Mouse (Mus musculus) kidney, postnatal 25 days (tissue): ENCODE measurements around the gene Aldh3b1.
A peak's percentile ranks its signal among the peaks of the same experiment; 100 is the strongest.

Experiments
- DNase-seq, 2 experiments: peaks; one replicate each; pipeline ENCODE4 v3.0.0; 2021; ENCODE audit warnings: mixed read lengths in 2 of 2

Gene Aldh3b1

DNA sequence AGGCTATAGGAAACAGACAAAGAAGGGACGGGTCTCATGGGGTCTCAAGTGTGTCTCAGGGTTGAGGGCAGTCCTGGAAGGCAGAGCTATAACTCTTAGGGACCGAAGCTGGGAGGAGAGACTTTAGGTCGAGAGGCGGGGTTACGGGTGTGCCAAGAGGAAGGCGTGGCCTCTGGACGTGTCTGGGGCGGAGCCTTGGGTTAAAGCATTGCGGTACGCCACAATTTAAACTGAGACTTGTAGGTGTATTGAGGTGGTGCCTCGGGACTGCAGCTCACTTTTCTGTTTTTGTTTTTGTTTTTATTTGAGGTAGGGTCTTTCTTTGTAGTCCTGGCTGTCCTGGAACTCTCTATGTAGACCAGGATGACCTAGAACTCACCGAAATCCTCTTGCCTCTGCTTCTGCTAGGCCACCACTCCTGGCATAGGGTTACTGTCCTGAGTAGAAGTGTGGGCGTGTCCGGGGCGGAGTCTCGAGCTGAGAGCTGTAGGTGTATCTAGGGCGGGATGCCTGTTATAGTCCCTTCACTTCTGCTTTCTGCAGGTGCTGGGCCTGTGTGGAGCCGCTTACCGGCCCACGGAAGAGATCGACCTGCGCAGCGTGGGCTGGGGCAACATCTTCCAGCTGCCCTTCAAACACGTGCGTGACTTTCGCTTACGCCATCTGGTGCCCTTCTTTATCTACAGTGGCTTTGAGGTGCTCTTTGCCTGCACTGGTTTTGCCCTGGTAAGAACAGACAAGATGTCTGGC, 13.6 kb upstream of the Aldh3b1 start:
- peak; percentile 68 to 71 for DNase-seq

DNA sequence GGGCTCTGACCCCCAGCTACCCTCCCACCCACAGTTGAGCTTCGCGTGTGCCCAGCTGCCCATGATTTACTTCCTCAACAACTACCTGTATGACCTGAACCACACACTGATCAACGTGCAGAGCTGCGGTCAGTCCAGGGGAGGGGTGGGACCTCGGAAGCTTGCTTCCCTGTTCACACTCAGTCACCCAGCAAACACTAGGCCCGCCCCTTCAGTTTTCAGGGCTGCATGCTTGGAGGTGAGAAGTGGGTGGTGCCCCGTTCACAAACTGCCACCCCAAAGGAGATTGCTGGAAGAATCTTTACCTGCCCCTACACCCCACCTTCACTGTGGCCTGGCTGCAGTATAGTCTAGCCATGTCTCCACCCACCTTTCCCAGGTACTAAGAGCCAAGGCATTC, 12.7 kb upstream of the Aldh3b1 start:
- DNase-seq = peak in 1 of 2 experiments; percentile 36

DNA sequence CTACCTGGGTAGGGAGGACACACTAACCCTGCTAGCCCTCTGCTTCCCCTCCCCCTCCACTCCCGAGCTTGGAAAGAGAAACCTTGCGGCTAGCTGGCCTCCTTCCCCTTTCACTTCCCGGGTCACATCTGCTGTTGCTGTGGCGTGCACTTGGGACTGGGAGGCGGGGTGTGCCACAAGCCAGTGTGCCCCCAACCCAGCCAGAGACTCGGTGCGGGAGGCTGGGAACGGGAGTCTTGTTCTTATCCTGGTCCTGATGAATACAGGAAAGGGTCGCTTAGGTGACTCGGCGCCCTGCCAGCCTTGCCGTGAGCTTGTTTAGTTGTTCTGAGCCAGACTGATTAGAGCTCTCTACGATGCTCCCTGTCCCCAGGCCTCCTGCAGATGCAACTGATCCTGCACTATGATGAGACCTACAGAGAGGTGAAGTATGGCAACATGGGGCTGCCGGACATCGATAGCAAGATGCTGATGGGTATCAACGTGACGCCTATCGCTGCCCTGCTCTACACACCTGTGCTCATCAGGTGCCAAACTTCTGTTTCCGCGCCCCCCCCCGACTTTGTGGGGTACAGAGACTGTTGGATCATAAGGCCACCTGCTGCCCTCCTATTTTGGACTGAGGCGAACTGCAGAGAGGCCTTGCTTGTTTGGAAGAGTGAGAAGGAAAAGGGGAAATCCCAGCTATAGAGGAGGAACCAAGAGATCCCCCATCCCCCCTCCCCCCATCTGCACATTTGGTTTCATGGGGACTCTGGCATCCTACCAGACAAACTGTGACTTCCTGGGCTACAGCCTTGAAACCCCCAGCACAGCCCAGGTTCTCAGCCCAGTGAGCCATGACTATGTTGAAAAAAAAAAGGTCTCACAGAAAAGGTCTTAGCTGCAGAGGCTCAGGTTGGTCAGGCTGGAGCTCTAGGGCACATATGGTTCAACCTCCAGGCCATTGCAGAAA, 6.6 kb upstream of the Aldh3b1 start:
- DNase-seq = peak; percentile 79 to 83

DNA sequence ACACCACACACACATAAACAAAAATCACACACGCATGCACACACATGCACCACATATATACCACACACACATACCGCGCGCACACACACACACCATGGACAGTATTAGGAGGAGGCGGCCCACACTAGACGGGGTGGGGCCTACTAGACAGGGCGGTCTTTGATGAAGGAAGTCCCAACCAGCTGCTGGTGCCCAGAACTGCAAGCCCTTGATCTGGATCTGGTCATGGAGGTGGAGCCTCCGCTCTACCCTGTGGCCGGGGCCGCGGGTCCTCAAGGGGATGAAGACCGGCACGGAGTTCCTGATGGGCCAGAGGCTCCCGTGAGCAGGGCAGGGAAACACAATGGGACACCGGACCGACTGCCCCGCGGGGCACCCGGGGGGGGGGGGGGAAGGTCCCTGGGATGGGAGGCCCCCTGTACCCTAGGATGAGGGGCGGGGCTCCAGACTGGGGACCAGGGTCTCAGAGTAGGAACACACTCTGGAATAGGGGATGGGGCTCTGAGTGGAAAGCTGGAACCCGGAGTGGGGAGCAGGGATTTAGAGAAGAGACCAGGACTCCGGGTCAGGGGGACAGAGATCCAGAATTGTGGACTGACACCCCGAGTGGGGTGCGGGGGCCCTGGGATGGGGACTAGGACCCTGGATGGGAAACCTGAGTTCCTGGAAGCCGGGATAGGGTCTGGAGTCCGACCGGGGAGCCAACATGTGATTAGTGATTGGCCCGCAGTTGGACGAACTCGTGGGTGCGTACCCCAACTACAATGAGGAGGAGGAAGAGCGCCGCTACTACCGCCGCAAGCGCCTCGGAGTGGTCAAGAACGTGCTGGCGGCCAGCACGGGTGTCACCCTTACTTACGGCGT, 5.7 kb upstream of the Aldh3b1 start, which contains the start of gene Unc93b1:
TSS of gene Unc93b1 (plus strand) at position 155 of the 864 bp plus-strand sequence.
- DNase-seq = peak; percentile 71 to 88

DNA sequence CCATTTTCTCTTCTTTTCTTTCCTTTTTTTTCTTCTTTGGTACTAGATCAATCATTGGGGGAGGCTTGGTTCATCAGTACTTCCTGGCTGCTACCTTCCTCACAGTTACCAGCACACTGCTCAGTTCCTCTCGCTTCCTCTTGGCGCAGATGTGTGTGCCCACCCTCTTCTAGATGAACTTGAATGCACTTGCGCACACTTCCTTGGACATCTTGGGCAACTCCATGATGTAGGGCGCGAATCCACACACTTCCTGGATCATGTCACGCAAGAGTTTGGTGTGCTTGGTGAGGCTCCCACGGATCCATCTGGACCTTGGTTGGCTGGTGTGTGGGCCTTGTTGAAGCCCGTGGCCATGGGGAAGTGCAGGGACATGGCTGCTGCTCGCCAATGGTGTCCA, 2.1 kb upstream of the Aldh3b1 start:
- peak in 1 of 2 experiments; percentile 39 for DNase-seq

DNA sequence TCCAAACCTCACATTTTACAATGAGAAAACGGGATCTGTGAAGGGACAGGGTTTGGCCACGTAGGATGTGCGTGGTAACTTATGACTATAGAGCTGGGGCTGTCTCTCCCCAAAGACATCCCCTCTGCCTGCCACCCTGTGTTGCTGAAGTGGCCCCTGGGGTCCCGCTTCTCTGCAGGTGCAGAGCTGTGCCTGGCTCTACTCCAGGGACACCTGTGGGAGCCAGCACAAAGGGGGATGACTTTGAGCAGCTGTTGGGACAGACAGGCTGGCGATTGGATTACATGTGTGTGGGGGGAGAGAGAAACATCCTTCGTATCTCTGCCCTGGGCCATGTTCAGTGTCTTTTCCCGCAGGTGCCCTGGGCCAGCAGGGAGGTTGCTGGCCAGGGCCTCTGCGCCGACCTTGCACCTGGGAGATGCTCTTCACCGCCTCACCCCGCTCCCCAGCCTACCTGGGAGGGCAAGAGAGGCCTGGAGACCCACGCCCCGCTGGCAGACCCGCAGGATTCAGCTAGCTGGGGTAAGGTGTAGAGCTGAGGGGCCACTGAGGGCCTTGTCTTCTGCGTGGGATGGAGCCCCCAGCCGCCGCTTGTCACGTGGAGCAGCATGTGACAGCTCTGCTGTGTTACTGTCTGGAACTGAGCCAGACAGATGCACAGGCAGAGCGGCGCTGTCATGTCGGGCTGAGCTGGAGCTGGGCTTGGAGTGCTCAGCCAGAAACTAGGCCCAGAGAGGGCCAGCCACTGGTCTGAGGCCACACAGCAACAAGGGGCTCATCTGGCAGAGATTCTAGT, 852 bp upstream of the Aldh3b1 start:
- peak in 1 of 2 experiments; percentile 49 for DNase-seq

DNA sequence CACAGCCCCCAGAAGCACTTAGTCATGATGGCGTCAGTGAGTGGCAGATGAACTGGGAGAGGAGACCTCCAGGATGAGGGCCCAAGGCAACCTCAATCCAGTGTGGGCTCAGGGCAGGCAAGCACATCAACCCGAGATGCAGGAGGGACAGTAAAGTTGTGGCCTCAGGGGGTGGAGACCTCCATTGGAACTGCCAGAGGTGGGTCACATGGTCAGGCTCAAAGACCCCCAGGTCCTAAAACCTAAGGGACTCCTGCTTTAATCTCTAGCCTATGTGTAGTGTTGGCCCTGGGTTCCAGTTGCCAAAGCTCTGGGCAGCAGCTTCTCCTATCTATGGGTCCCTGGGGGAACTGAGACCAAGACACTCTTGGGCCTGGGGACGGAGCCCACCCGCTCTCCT, 829 bp downstream of the Aldh3b1 start:
- peak in 1 of 2 experiments; percentile 28 for DNase-seq

DNA sequence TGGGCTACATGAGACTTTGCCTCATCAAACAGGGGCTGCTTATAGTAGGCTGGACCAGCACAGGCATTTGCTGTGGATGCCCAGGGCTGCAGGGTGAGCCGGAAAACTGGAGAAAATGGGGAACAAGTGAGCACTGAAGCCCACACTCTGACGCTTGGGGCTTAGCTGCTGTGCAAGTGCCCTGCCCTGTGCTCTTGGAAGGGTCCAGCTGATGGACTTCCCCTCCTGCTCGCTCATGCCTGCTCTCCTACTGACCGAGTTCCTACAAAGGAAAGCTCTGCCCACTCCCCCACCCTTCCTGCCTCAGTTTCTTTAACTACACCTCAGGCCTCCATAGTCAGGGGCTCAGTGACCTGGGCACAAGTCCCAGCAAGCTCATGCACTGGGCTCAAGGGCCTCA, 1.6 kb downstream of the Aldh3b1 start:
- peak in 1 of 2 experiments; percentile 25 for DNase-seq

DNA sequence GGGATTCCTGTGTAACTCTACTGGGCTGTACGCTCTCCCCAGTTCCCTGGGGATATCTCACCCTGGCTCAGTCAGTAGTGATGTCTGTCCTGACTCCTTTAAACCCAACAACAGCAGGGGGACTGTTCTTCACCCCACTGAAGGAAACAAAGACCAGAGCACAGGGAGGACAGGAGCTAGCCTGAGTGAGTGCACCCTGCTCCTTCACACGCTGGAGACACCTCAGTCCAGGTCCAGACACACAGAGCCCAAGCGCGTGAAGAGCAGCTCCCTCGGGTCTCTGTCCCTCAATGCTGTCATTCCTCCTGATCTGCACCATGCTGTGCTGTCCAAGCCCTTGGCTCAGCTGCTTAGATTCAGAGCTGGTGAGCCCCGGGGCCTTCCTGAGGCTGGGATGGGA, 2.9 kb downstream of the Aldh3b1 start:
- no peak for DNase-seq

DNA sequence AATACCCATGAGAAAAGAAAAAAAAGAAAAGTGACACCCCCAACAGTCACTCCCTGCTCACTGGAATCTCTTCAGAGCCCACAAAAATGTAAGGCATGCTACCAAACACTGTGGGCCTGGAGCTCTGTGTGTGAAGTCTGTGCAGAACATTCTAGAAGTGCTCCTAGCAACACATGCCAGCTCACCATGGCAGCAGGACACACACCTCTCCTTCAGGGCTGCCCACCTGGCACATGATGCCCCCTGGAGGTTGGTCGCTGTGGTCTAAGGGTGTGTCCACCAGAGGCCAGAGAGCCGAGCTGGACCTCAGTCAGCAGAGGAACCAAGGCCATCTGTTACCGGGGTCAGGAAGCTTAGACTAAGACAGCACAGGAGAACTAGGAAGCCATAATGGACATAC, 3.3 kb downstream of the Aldh3b1 start:
- DNase-seq = no peak

DNA sequence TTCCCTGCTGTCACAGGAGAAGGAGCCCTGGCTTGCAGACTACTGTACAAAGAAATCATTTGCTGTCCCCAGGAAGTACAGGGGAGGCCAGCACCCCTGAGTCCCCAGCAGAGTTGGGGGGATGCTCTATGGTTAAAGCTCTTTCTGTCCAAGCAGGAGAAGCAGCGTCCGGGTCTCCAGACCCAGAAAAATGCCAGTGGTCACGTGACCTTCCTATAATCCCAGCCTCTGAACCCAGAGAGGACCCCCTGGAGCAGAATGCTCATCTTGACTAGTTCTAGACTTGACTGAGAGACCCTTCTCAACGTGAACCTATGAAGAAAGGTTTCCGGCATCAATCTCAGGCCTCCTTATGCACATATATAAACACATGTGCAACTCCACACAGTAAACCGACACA, 3.7 kb downstream of the Aldh3b1 start:
- no peak for DNase-seq

DNA sequence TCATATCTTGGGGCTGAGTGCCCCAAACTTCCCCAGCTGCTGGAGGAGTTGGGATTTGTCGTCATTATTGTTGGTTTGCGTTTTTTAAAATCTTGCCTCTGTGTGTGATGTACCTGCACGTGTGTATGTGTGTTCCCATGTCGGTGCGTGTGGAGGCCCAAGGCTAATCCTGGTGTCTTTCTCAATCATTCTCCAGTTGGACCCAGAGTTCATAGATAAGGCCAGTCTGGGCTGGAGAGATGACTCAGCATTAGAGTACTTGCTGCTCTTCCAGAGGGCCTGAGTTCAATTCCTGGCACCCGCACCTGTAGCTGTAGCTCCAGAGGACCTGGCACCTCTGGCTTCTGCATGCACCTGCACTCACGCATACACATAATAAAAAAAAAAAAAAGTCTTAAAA, 4.7 kb downstream of the Aldh3b1 start:
- DNase-seq = no peak

DNA sequence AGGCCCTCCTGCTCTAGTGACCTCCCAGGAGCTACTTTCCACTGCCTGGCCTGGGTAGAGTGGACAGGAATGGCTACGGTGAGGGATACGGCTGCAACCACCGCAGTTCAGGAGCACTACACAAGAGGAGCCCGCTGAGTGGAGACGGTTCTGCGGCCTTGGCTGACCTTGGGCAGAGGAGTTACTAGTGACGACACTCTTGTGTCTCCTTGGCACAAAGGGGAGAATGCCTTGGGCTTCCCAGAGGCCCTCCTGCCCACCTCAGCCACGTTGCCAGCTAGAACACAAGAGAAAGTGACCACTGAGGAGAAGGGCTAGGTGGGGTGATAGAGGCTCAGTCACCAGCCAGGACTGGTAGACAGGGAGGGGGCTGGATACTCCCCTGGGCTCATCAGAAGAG, 5.4 kb downstream of the Aldh3b1 start:
- DNase-seq = peak in 1 of 2 experiments; percentile 24

DNA sequence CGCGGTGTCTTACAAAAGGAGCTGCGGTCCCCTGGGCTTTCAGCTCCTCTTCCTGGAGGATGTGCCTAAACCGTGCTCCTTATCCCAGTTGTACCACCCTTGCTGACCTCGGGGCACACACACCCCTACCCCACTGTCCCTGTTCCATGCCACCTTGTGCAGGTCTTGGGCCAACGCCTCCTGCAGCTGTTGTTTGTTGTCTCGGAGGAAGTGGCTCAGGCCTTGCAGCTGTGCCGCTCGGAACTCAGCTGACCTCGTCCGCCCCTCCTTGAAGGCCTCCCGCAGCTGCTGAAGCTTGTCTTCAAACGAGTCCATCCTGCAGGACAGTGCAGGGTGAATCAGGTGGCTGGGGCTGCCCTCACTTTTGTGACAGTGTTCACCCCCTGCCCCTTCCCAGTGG, 6.0 kb downstream of the Aldh3b1 start:
- peak in 1 of 2 experiments; percentile 68 for DNase-seq

DNA sequence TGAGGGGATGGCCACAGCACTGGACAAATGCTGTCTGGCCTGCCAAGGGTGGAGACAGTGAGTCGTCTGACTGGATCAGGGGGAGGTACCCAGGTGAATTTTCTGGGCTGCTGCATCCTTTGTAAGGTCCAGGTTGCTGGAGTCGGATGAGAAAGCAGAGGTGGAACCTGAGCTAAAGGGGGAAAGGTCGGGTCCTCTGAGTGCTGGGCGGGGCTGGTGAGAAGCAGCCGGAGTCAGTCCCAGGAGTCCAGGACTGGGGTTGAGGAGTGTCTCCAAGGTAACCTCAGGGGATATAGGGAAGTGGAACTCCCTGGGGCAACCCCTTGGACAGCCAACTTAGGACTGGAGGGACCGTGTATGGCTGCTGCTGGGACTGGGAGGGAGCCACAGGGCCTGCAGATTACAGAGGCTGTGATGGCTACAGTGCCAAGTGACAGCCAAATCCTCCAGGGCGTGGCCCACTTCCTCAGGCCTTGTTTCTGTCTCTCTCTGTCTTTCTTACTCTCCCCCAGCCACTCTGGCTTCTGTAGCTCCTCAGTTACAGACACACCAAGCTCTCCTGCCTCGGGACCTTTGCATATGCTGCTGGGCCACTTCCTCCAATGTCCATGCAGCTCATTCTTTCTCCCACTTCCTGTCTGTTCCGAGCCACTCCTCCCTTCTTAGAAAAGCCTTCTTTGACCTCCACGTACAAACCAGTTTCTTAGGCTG, 6.8 kb downstream of the Aldh3b1 start:
- DNase-seq = peak in 1 of 2 experiments; percentile 35

DNA sequence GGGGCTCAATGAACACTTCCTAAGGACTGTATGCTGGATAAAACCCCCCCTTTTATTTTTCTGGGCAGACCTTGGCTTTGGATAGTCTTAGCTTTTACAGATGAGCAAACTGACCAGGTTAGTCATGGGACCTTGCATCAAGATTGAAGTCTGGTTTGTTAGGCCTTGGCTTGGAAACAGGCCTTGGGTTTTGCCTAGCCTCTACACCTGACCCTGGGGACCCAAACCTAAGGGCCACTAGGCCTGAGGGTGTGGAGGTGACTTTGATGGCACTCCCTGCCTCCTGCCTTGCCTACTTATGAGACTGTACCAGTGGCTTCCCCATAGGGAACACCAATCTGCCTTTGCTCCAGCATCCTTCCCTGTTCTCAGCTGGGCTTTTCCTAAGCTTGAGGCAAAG, 9.7 kb downstream of the Aldh3b1 start:
- DNase-seq = no peak

DNA sequence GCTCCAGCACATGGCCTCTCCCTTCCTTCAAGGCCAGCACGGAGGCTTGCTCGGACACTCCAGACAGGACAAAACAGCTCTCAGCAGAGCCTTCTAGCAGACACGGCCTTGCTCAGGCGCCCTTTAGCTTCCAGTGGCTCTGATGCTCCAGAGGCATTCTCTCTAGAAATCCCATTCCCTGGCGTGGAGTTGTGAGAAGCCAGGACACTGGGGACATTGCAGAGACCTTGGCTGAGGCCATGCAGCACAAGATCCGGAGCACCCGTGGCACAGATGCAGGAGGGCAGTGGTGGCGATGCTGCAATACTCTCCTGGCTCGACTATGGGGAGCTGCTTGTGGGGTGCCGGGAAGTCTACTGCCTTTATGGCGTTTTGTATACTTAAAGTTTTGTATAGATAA, 12.9 kb downstream of the Aldh3b1 start:
- peak in 1 of 2 experiments; percentile 43 for DNase-seq

DNA sequence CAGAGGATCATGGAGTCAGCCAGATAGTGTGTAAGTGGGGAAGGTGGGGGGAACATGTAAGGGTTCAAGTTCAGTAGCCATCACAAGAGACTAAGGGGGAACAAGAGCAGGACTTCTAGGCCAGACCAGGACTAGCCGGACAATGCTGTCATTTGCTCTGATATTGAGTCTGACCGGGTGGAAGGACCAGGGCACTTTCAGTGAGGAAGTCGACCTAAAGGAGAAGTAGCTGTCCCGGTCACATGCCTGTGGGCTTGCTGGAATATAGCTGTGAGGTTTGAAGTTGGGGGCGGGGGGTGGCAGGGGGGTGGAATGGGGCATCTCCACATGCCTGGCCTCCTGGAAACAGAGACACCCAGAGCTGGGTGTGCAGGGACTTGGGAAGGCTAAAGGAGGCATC, 15.1 kb downstream of the Aldh3b1 start:
- no peak for DNase-seq

DNA sequence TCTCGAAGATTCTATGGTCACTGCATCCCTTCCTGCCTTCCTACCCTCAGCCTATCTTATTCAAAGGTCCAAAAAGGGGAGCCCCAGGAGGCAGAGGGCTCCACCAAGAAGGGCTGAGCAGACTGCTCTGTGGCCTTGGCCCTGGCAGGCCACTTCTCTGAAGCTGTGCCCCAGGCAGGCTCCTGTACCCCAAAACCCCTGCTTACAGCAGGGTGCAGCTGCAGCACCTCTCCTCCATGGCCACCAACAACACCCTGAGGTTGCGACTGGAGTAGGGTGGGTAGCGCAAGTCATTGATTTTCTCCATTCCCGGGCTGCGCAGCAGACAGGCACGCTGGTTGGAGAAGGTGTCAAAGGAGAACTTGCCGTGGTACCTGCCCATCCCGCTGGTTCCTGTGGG, 15.9 kb downstream of the Aldh3b1 start:
- peak in 1 of 2 experiments; percentile 36 for DNase-seq

DNA sequence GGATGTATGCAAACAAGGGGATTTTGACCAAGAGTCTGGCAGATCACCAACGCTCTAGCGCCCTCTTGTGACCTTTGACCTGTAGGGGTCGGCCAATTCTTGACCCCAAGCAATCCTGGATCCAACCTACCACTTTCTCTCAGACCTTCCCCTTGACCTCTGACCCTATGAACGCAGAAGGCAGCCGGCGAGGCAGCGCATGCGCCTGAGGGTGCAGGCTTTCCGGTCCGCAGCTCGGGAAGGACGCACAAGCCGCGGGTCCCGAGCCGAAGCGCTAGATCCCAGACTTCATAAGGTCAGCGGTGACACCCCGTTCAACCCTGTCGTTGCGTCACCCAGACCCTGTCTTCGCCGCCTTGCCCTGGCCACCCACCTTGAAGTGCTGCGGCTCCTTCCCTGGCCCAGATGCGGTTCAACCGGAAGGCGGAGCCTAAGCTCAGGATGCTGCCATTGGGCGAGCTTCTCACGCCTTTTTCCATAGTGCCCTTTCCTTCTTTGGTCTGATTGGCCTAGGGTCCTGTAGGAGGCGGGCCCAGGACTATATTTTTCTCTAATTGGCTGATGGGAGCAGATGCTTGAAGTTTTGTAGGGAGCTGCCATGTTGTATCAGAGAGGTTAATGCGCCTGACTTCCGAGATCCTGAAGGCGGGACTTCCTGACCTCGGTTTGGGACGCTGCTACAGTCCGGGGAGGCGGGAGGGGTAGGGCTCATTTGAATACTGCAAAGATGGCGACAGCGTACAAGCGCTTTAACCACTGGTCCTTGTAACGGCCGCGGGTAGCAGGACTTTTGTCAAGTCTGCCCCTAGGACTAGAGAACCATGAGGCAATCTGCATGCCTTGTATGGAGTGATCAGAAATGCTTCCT, 17.0 kb downstream of the Aldh3b1 start, which contains the start of gene Ndufs8:
TSS of gene Ndufs8 (minus strand) at position 438 of the 868 bp plus-strand sequence.
- DNase-seq = peak; percentile 94 to 97
